ENCODE assay signal across 17 mouse cellular contexts in genomic region chr10:98650533-98650932, GRCm38 (mm10).
"Had no signal": no experiment of that assay in that cellular context is flagged by ENCODE, and none has a peak within 500 bp of the region (broad histone marks: within the 10 kb centered on the region; RNA-seq: fewer than 3 reads in every experiment).

No protein-coding gene starts in this region.

- H3K36me3 ChIP-seq: liver, embryonic 13.5 days; liver, embryonic 15.5 days; midbrain, embryonic 12.5 days; midbrain, embryonic 15.5 days; neural tube, embryonic 12.5 days; stomach, embryonic 15.5 days had no signal

- H3K27ac ChIP-seq: liver, embryonic 13.5 days; liver, embryonic 15.5 days; macrophage; midbrain, embryonic 12.5 days; midbrain, embryonic 15.5 days; neural tube, embryonic 12.5 days; stomach, embryonic 15.5 days; stomach, postnatal 0 days had no signal

- H3K4me3 ChIP-seq: liver, embryonic 13.5 days; liver, embryonic 15.5 days; megakaryocyte, embryonic 14.5 days; midbrain, embryonic 12.5 days; midbrain, embryonic 15.5 days; neural tube, embryonic 12.5 days; stomach, embryonic 15.5 days had no signal

- H3K27me3 ChIP-seq: liver, embryonic 13.5 days; liver, embryonic 15.5 days; megakaryocyte, embryonic 14.5 days; midbrain, embryonic 12.5 days; midbrain, embryonic 15.5 days; neural tube, embryonic 12.5 days; stomach, embryonic 15.5 days had no signal

- H3K9ac ChIP-seq: liver, embryonic 13.5 days; liver, embryonic 15.5 days; liver, postnatal 0 days; midbrain, embryonic 12.5 days; midbrain, embryonic 15.5 days; neural tube, embryonic 12.5 days; stomach, embryonic 15.5 days had no signal

- ATAC-seq: liver, postnatal 0 days; midbrain, embryonic 15.5 days had no signal

- H3K9me3 ChIP-seq: liver, embryonic 13.5 days; liver, embryonic 15.5 days; midbrain, embryonic 12.5 days; midbrain, embryonic 15.5 days; neural tube, embryonic 12.5 days; stomach, embryonic 15.5 days had no signal

- H3K4me1 ChIP-seq: megakaryocyte, embryonic 14.5 days; midbrain, embryonic 15.5 days; neural tube, embryonic 12.5 days; stomach, embryonic 15.5 days had no signal

- H3K4me2 ChIP-seq: liver, embryonic 11.5 days; liver, embryonic 13.5 days; liver, embryonic 15.5 days; midbrain, embryonic 12.5 days; midbrain, embryonic 15.5 days; neural tube, embryonic 12.5 days; stomach, embryonic 15.5 days had no signal

- DNase-seq: liver; liver, embryonic 13.5 days; liver, postnatal 0 days; lung, postnatal 14 days; right cerebral cortex, postnatal 14 days; thymus, adult 2 months; thymus, postnatal 25 days; thymus, postnatal 4 days had no signal
